Mouse (Mus musculus): ENCODE results near the gene Zmynd15.
"Not testable (repeated sequence)": the region's sequence is repeated elsewhere in the genome, so short reads cannot be mapped to it uniquely, and the experiment has no call there.

The Zmynd15 gene

DNA sequence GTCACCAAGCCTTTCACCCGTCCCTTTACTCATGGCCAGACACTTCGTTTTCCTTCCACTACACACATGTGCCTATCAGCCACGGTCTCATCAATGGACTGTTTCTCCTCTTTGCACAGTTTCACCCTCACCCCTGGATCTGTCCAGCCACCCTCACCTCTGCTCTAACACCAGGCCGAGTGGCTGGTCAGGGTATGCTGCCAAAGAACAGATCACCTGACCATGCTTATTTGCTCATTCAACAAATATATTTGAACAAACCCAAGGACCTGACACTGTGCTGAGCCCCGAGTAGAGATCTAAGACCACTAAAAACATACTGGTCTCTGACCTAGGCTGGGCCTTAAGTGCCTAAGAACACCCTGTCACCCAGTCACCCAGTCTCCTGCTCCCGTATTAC is 14.6 kb upstream of the Zmynd15 start:
- in situ Hi-C loops (cut with MboI; ENCODE audit: unreplicated experiment in 2 of 2) = no loop called here

DNA sequence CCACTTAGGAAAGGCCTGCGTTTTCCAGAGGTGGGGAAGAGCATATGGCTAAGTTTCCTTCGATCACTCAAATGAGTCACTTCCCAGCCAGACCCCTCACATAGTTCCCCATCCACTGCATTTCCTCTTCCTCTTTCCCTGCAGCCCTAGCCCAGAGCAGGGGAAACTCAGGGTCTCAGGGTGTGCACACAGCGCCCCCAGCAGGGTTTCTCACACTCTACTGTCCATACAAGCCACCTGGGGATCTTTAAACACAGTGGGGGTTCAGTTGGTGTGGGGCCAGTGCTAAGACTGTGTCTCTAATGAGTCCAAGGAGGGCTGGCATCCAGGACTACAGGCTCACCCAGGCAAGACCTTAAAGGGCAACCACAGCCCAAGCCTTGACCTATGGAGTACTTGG is 12.5 kb upstream of the Zmynd15 start:
- in situ Hi-C loops (cut with MboI; ENCODE audit: unreplicated experiment in 2 of 2) = no loop called here

DNA sequence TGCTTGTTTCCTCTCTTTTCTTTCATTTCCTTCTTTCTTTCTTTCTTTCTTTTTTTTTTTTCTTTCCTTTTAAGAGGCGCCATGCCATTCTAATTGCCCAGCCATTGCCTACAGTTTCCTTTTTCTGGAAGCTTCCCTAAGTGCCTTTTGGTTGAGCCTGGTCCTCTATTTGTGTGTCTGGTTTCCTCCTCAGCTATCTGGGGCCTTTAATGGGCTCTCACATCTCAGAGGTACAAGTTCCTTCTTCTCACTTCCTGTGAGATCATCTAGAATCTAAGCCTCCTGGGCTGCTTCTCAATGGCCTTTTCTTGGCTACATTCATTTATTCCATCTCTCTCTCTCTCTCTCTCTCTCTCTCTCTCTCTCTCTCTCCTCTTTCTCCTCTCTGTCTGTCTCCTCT is 11.9 kb upstream of the Zmynd15 start:
- in situ Hi-C loops (cut with MboI; ENCODE audit: unreplicated experiment in 2 of 2) = no loop called here

DNA sequence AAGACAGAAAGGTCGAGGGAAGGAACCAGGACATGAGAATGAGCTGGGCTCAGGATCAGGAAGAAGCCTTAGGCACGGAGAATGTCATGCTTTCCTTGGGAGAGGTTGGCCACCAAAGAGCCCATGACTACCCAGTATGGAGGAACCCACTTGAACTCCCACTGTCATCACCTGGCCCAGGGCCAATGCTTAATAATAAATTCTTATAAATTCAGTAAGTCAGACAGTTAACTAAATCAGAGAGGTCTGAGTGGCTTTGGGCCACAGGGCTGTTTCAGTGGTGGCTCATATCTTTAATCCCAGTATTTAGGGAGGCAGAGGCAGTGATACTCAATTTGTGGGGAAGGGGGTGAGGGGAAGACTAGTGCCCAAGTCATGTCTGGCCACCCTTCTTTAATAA is 8.3 kb upstream of the Zmynd15 start:
- in situ Hi-C loops (cut with MboI; ENCODE audit: unreplicated experiment in 2 of 2) = no loop called here

DNA sequence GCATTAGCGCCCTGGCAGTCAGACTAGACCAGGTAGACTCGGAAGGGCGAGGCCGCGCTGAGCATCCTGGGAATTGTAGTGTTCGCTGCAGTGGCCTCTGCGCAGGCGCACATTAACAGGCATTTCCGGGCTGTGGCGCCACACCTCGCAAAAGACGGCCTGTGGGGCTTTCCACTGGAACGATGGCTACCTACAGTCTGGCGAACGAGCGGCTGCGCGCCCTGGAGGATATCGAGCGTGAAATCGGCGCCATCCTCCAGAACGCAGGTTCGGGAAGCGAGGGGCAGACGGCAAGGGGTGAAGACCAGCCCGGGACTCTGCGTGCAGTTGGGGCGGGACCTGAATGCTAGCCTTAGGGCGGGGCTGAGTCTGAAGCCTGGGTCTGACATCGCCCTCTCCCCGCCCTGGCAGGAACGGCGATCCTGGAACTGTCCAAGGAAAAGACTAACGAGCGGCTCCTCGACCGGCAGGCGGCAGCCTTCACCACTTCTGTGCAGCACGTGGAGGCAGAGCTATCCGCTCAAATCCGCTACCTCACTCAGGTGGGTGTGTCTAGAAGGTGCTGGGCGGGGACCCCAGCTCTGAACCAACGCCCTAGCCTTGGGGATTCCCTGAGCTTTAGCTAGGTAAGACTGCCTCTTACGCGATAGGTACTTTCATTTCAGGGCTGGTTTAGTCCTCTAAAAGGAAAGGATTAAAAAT is 7.3 kb upstream of the Zmynd15 start, which contains the start of gene Med11:
Gene Med11, plus strand, starts transcription at position 123 of the 702 bp plus-strand sequence.
- in situ Hi-C loops (cut with MboI; ENCODE audit: unreplicated experiment in 2 of 2) = no loop called here

DNA sequence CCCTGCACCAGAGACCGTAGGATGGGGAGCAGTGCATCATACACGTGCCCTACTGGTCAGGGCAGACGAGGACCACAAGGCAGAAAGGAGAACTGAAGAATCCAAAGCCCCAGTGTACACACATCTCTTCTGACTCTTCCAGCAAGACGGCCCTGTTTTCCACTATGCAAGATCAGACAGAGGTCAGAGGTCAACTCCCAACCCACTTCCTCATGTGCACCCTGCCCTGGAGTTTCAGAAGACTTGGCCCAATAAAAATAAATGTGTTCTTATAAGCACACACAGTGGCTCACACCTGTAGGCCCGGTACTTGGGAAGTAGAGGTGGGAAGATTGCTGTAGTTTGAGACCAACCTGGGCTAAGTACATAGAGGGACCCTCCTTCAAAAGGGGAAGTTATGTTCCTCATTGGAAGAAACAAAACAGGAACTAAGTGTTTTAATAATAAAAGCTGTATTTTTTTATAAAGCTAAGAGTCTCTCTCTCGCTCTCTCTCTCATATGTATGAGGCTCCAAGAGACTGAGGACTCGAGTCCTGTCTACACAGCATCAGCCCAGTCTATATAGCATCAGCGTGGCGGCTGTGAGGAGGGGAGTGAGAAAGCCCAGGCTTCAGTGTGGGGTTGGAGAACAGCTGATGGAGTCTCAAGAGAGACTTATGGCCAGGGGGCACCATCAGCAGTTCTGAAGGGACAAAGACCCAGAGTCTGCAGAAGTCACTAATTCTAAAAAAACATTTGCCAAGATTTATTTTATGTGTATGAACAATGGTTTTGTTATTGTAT is 5.8 kb upstream of the Zmynd15 start:
- in situ Hi-C loops (cut with MboI; ENCODE audit: unreplicated experiment in 2 of 2) = no loop called here

DNA sequence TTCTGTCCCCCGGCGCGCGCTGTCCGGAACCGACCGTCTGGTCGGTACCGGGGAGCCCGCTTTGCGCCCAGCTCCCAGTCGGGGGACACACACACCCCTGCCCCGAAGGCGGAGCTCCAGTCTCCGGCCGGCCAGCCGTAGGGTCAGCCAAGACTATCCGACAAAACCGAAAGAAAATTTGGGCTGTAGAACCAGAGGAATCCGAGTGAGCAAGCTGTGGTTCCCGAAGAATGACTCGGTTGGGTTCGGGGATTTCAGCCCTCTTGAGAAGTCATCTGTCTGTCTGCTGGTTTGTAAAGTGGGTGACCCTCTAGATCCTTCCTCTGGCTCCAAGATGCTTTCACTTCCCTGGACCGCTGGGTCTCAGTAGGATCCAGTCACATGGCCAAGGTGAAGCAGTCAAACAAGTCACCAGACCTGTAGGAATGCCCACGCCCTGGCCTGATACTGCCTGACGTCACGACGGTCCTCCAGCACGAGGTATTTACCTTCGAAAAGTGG is 418 bp downstream of the Zmynd15 start, which contains the start of gene Cxcl16:
Gene Cxcl16, minus strand, starts transcription at position 384 of the 501 bp plus-strand sequence.
- in situ Hi-C loops (cut with MboI; ENCODE audit: unreplicated experiment in 2 of 2) = loop anchor here in 1 of 2 experiments (5.0 kb wide), 1 partner anchor 43 kb away; no protein-coding TSS in a partner anchor

DNA sequence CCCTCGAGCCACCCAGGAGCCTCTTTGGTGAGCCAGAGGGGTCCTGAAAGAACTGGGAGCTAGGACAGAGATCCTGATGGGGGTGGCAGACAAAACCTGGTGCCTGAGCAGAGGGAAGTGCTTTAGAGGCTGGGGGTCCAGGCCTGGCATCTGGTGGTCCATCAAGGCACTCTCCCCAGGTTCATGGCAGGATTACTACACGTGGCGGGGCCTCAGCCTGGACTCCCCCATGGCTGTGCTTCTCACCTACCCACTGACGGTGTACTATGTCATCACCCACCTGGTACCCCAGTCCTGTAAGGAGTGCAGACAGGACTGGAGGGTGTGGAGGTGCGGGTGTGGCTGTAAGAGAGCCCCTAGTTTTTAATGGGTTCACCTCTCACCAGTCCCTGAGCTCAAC is 4.7 kb downstream of the Zmynd15 start:
- in situ Hi-C loops (cut with MboI; ENCODE audit: unreplicated experiment in 2 of 2) = loop anchor here in 1 of 2 experiments (5.0 kb wide), 1 partner anchor 38 kb away; no protein-coding TSS in a partner anchor

DNA sequence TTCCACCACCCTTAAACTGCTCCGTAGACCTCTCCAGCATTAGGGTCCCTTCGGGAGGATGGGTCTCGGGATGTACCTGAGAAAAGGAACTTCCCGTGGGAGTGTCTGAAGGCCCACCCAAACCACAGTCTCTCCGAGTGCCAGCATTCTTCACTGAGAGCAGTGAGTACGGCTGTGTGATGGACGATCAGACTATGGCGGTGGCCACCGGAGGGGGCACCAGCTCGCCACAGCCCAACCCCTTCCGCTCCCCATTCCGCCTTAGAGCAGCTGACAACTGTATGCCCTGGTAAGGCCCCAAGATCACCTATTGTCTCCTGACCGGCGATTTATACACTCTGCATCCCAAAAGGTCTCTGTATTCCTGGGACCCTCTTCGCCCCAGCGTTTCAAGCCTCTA is 6.0 kb downstream of the Zmynd15 start:
- in situ Hi-C loops (cut with MboI; ENCODE audit: unreplicated experiment in 2 of 2) = no loop called here

DNA sequence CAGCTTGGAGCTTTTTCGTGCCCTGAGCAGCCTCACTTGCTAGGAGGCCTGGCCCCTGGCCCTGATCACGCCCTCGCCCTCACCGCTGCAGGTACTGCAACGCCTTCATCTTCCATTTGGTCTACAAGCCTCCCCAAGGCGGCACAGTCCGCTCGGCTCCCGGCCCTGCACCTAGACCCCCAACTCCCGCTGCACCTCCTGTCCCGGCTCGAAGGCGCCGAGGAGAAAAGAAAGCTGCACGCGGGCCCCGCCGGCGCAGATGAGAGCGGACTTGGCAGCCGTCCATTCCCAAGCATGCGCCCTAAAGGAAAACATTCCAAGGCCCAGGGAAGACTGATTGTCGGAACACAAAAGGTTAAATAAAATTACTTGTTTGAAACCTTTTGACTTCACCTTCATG is 6.6 kb downstream of the Zmynd15 start:
- in situ Hi-C loops (cut with MboI; ENCODE audit: unreplicated experiment in 2 of 2) = no loop called here

DNA sequence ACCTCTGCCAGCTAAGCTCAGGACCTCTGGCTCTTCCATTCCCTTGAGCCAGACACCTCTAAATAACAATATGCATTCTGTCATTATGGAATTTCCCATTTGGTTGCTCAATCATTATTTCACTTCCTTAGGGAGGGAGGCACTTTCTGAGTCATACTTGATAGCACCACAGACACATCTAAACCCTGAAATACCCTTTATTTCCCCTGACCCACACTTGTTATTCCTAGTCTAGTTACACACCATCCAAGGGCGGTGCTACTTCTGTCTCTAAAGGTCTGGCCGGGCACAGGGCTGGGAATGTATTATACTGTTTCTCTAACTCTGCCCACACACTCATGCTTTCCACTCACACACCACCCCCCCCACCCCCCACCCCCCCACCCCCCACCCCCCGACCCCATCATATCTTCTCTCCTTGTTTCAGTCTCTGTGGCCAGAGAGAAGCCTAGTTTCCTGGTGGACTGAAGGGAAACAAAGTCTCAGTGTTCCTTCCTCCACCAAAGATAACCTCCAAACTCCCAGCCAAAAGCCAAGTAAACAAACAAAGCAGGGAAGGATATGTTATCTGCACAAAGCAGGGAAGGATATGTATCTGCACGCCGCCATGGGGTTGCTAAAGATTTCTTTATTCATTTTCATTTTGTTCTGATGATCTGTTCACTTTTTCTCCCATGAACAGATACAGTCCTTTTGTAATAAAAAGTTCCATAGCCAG is 8.8 kb downstream of the Zmynd15 start:
- in situ Hi-C loops (cut with MboI; ENCODE audit: unreplicated experiment in 2 of 2) = no loop called here

DNA sequence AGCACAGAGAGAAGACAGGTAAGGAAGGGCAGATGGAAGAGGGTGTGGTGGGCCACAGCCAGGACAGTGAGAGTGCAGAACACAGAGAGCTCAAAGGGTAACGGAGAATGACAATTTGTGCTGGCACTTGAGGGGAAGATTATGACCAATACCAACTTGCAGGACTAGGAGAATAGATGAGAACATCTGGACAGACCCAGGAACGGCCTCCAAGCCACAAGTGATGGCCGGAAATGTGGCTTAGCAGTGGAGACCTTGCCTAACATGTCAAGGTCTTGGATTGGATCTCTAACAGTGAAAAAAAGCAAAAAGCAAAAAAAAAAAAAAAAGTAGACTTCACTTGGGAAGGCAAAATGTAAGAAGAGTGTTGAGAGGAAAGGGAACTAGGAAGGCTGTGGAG is 10.5 kb downstream of the Zmynd15 start:
- in situ Hi-C loops (cut with MboI; ENCODE audit: unreplicated experiment in 2 of 2) = no loop called here

DNA sequence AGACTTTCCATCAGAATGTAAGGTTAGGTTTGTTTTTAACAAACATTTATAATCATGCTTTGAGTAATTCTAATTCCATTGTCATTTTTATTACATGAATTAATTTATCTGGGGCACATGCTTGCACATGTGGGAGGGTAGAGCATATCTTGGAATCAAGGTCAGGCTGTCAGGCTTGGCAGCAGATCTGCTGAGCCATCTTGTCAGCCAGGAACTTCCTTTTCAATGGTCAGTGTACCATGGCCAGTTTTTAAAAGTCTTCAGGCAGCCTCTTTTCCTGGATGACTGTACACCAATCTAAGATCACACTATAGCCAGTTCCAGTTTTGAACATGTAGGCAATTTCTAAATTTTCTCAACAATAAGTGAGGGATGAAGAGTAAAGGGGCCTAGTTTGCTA is 13.5 kb downstream of the Zmynd15 start:
- in situ Hi-C loops (cut with MboI; ENCODE audit: unreplicated experiment in 2 of 2) = no loop called here

DNA sequence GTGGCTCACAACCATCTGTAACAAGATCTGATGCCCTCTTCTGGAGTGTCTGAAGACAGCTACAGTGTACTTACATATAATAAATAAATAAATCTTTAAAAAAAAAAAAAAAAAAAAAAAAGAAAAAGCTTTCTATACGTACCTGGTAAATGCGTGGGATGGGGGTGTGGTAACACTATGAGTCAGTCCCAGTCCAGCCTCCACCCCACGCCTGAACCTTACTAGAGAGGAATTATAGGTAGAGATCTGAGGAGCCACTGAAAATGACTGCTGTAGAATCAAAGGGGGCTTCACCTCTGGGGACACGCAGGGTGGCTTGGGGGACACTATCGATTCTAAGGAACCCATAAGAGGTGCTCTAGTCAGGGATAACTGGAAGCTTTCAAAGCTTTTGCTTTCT is 14.1 kb downstream of the Zmynd15 start:
- in situ Hi-C loops (cut with MboI; ENCODE audit: unreplicated experiment in 2 of 2) = not testable (repeated sequence)

DNA sequence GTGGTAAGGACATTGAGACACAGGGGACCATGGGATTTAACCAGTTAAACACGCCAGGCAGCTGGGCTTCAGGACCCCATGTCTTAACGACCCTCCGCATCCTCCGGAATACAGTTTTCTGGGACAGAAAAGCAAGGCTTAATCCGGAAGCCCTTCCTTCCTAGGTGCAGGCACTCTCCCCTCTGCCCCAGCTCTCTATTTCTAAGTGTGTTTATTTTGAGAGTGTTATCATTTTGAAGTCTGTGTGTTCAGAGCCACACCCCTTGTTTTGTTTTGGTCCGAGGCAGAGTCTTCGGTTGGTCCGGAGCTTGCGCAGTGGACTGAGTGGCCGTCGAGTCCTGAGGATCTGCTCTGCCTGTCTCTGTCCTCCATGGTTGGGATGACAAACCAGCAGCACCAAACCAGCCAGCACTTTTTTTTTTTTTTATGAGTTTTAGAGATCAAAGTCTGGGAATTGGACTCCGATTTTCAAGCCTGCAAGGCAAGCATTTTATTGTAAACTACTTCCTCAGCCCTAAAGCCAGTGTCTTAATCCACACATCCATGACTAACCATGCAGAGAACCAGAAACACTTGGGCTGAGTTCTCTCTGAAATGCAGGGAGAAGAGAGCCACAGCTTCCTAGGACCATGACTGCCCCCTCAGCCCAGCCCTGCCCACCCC is 15.8 kb downstream of the Zmynd15 start:
- in situ Hi-C loops (cut with MboI; ENCODE audit: unreplicated experiment in 2 of 2) = loop anchor here (25.0 kb wide), 2 partner anchors 388 to 1013 kb away; partner anchors contain the start of gene Asgr2 (in 1 of the 2)

DNA sequence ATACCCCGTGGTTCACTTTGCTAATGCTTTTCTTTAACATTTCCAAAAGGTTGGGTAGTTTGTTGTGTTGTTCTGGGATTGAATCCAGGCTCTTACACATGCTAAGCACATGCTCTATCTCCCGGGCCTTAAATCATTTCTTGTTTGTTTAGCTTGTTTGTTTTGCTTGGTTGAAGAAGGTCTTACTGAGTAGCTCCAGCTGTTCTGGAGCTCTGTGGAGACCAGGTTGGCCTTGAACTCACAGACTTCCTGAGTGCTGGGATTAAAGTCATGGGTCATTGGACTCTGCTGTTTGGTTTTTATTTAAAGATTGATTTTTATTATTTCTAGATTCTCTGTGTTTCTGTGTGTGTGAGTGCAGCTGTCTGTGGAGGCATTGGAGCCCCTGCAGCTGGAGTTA is 26.3 kb downstream of the Zmynd15 start:
- in situ Hi-C loops (cut with MboI; ENCODE audit: unreplicated experiment in 2 of 2) = loop anchor here (25.0 kb wide), 2 partner anchors 398 to 1023 kb away; partner anchors contain the start of gene Asgr2 (in 1 of the 2)

DNA sequence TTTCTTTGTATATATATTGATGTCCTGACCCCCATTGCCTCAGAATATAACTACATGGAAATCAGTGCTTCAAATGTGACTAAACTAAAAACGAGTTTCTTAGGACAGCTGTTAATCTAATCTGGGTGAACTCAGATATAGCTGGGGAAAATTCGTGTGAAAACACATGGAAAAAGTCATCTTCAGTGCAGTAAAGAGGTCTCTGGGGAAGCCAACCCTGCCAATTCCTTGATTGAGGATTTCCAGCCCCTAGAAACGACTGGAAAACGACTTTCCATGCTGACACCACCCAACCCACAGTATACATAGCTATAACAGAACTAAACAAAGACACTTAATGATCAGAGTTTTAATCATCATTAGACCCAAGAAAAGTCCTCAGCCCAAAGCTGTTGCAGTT is 28.6 kb downstream of the Zmynd15 start:
- in situ Hi-C loops (cut with MboI; ENCODE audit: unreplicated experiment in 2 of 2) = loop anchor here (25.0 kb wide), 2 partner anchors 401 to 1026 kb away; partner anchors contain the start of gene Asgr2 (in 1 of the 2)

DNA sequence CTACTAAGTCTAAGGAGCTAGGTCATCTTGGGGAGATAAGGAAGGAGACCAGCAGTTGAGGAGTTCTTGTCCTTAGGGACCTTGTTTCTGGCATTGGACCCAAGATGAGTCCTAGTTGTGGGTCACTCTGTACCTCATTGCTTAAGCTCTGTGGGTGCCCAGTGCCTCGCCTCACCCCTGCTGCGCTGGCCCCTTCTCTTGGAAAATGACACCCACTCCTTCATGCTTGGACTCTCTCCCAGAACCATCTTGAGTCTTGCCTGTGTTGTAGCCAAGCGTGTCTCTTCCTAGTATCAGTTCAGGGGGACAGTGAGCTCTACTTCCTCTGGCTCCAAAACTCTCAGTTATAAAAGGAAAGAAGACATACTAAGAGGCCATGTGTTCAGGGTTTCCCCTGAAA is 29.9 kb downstream of the Zmynd15 start:
- in situ Hi-C loops (cut with MboI; ENCODE audit: unreplicated experiment in 2 of 2) = loop anchor here (25.0 kb wide), 2 partner anchors 402 to 1027 kb away; partner anchors contain the start of gene Asgr2 (in 1 of the 2)

DNA sequence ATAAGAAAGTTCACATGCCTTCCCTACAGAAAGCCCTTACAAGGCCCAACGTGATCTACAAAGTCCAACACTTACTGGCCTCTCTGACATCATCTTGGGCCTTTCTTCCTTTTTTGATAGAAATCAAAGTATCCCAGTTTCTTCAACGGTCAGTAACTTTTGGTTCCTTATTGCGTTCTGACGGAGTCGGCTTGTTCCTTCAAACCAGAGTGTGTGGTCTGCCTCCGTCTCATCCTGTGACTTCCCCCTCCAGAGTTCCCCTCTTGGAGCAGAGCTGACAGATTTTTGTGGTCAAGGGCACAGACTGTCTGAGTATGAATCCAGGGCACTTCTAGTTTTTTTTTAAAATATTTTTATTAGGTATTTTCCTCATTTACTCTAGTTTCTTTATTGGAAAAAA is 30.5 kb downstream of the Zmynd15 start:
- in situ Hi-C loops (cut with MboI; ENCODE audit: unreplicated experiment in 2 of 2) = loop anchor here (25.0 kb wide), 2 partner anchors 402 to 1027 kb away; partner anchors contain the start of gene Asgr2 (in 1 of the 2)
